Mouse (Mus musculus): Measurements from ENCODE around the gene Prl3d1. TPM values are rescaled to one million over a fixed set of nuclear protein-coding genes. Genes with fewer than 3 reads are reported as not detected.

The Prl3d1 gene
- not detected in 2 replicates for polyA plus RNA-seq (2012)

GRCm38 (mm10) chr13:27093890-27094289 is at the start of gene Prl3d1:
Gene Prl3d1 (plus strand): TSS chr13:27094190.

GRCm38 (mm10) chr13:27057270-27057669 is 36.7 kb upstream of the Prl3d1 start, which contains the start of gene Prl:
Gene Prl (plus strand): TSS chr13:27057570.

DNA sequence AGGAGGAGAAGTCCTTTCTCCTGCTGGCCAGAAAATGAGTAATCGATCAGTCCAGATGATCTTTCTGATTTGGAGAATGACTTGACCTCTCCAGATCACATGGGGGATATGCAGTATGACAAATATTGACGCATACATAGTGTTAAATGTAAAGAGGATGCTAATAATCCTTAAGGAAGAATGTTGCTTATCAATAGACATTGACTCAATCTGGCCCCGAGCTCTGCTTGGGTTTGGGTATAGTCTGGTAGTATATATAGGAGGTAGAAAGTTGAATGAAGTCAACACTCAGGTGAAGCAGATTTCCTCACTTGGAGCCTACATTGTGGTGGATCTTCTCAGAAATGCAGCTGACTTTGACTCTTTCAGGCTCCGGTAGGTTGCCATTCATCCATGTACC is 27.4 kb downstream of the Prl3d1 start, which contains the start of gene Prl3d2:
Prl3d2 (plus strand) TSS at position 301 of the 400 bp plus-strand sequence.

Other genes with a start within 250 kb of the Prl3d1 start
- gene Prl, start 36.6 kb upstream of the Prl3d1 start, polyA plus RNA-seq (2012): not detected in 2 replicates
- not detected in 2 replicates for gene Prl3d2, start 27.5 kb downstream of the Prl3d1 start, polyA plus RNA-seq (2012)
- gene Prl3d3, start 62.6 kb downstream of the Prl3d1 start, polyA plus RNA-seq (2012): not detected in 2 replicates
- not detected in 2 replicates for gene Prl3c1, start 102.5 kb downstream of the Prl3d1 start, polyA plus RNA-seq (2012)
- not detected in 2 replicates for gene Prl3b1, start 147.7 kb downstream of the Prl3d1 start, polyA plus RNA-seq (2012)
- not detected in 2 replicates for gene Prl3a1, start 165.2 kb downstream of the Prl3d1 start, polyA plus RNA-seq (2012)
- not detected in 2 replicates for gene Prl6a1, start 218.4 kb downstream of the Prl3d1 start, polyA plus RNA-seq (2012)